Mouse (Mus musculus): ENCODE data around the gene Clptm1. TPM values are rescaled to one million over a fixed set of nuclear protein-coding genes. Genes with fewer than 3 reads are reported as not detected.

The Clptm1 gene
- total RNA-seq, 4 experiments from 2014 or later = 49.6 to 55.5 (median 51.0) TPM

DNA sequence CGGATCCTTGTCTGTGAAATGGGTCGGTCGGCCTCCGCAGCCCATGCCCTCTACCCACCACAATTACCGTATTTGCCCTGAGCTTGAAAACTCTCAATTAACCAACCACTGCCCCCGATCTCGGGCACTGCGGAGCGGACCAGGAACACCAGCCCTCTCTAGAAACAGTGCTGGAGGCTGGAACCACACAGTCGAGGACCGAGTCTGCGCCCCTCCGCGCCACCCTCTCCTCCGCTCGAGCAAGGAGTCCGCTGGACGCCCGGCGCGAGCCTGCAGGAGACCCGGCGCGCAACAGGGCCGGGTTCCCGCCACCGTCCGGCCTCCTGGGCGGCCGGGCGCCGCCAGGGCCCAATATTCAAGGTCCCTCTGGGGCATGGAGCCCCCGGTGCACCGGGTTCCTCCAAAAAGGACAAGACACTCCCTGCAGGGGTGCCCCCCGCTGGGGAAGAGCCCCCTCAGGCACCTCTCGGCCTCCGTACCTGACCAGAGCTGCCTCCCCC lies 328 bp downstream of the Clptm1 start:
- DNase-seq (ENCODE audit: low spot score in 2 of 2) = no peak

DNA sequence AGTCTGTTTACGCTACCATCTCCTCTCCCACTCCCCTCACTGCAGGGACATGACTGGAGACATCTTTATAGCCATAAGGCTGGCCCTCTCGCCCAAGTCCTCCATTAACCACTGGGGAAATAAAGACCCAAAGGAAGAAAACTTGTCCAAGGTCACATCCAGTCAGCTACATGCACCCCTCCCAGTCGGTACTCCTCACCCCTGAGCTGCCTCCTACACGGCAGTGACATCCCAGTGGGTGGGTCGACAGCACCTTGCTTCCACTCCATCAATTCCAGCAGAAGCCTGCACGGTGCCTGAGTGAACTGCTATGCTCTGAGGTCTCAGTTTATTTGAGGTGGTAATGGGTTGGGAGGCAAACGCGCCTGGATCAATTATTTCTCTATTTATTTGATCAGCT lies 893 bp downstream of the Clptm1 start:
- no peak for DNase-seq (ENCODE audit: low spot score in 2 of 2)

DNA sequence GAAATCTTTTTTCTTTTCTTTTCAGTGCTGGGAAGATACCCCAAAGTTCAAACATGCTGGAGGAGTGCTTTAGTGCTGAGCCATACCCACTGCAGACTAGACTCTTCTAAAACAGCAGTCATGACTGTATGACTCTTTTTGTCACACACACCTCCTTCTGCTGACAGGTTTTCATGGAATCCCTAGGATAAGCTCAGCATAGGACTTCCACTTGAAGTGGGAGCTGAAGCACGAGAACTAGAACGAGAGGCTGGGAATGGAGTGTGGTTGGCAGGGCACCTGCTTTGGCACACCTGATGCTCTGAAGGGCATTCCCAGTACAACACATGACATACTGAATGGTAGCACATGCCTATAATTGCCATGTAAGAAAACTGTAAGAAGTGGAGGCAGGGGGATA lies 12.2 kb downstream of the Clptm1 start:
- DNase-seq (ENCODE audit: low spot score in 2 of 2) = no peak

DNA sequence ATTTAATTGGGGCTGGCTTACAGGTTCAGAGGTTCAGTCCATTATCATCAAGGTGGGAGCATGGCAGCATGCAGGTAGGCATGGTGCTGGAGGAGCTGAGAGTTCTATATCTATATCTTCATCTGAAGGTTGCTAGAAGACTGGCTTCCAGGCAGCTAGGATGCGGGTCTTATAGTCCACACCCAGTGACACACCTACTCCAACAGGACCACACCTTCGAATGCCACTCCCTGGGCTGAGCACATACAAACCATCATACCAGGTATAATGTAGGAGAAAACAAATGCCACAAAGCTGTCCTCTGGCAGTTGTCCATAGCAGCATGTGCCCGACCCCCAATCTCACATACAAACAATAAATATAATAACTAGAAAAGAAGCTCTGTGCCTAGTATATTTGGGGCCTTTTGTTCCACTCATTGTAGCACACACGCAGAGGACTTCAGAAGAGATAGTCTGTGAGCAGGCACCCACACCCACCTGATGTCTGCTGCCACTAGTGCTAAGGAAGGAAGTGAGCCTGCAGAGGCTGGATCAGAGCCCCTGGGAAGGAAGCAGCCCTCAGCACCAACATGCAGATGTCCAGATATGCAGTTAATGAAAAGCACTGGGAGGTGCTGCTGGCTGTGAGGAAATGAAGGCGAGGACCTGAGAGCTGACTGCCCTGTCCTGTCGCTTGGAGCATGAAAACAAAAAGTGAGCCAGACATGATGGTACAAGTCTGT lies 13.6 kb downstream of the Clptm1 start:
- DNase-seq (ENCODE audit: low spot score in 2 of 2) = no peak

DNA sequence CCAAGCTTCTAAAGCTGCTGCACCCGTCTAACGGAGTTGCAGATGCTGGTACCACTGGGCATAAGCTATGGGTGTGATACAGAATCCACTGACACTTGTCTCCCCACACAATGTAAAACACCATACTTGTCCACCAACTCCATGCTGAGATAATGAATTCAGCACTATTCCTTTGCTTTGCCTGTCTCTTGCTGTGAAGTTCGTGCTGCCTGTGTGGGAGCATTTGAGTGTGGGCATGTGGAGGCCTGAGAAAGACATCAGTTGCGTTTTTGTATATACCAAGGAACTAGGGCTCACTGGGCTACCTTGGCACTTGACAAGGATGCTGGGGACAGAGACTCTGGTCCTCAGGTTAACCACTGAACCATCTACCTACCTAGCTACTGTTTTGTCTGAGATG lies 23.6 kb downstream of the Clptm1 start:
- DNase-seq (ENCODE audit: low spot score in 2 of 2) = no peak

DNA sequence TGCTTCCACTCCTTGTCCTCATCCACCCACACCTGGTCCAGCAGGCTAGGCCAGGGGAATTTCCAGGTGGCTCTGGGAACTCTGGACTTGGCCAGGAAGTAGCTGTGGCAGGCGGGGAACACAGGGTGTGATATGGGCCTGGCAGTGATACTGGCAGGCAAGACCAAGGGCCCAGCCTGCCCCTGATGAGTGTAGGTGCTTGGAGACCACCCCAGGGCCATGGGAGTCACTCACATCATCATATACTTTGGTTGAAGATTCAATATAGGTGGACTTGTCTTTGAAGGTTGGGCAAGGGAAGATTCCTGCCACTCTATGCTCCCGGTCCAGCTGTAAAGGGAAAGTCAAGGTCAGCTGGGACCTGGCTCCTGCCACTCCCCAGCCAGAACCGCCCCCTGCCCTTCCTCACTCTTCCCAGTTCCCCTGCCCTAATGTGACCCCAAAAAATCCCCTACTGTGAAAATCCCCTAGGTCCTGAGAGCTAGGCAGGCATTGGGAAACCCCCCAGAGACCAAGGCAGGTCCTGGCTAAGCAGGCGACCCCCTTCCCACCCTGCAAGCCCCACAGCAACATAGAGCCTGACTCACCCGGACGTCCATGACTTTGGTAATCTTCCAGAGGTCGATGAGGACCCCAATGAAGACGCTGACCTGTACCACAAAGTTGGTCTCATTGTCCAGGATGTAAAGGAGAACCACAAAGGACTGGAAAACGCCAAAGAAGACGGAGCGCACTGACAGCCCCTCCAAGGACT lies 29.6 kb downstream of the Clptm1 start:
- no peak for DNase-seq (ENCODE audit: low spot score in 2 of 2)

DNA sequence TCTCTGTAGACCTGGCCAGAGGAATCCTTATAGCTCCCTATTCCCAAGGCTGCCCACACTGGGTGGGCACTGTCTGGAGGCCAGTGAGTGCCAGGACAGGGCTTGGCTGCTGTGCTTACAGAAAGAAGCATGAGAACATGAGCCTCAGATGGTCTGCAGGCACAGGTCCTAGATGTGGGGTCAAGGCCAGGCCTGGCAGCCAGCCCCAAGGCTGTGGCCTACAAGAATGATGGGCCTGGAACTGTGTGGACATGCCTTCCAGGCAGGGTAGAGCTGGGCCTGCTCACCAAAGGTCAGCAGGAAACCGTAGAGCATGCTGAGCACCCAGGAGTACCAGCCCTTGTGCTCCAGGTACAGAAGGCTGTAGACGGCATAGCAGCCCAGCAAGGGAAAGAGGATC lies 30.2 kb downstream of the Clptm1 start:
- DNase-seq (ENCODE audit: low spot score in 2 of 2) = peak; percentile 64 to 72

DNA sequence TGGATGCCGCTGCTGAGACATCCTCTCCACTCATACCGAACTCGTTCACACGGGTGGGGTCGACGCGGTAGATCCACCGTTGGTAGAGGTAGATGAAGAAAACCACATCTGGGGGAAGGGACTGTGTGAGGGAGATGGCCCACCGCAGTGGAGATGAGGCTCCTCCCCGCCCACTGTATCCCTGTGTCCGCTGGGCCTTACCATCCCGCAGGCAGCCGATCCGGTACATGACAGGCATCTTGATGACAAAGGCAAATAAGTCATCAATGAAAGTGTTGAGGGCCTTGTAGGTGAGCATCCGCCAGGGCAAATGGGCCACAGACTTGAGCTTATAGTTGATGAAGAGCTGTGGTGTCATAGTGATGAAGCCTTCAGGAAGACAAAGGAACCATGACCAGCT lies 31.0 kb downstream of the Clptm1 start:
- no peak for DNase-seq (ENCODE audit: low spot score in 2 of 2)

DNA sequence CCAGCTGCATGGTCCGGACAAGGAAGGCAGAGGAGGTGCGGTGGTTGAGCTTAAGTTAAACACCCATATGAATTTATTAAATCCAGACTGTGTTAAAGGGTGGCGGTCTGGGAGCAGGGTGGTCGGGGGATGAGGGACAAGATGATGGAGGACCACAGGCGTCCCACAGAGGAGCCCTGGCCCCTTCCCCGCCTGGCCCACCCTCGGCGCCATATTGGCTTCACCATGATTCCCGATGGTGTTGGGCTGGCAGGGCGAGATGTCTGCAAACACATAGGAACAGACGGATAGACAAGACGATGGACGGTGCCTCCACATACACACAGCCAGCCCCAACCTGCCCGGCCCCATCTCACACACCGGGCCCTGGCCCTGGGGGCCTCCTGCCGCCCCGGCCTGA lies 31.6 kb downstream of the Clptm1 start:
- DNase-seq (ENCODE audit: low spot score in 2 of 2) = no peak

DNA sequence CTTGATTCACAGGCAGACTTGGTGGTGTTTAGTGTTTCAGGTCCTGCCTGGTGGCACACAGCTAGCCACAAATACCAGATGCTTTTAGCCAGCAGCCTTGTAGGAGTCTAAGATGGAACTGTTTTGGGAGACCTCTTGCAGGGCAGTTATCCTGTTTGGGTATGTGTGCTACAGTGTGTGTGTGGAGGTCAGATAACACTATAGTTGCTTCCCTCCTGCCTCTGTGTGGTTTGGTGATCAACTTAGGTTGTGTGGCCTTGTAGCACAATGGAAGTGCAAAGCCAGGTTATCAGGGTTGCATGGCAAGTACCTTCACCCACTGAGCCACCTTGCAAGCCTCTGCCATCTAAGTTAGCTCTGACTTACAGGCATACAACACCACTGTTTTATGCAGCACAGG lies 32.1 kb downstream of the Clptm1 start:
- no peak for DNase-seq (ENCODE audit: low spot score in 2 of 2)

DNA sequence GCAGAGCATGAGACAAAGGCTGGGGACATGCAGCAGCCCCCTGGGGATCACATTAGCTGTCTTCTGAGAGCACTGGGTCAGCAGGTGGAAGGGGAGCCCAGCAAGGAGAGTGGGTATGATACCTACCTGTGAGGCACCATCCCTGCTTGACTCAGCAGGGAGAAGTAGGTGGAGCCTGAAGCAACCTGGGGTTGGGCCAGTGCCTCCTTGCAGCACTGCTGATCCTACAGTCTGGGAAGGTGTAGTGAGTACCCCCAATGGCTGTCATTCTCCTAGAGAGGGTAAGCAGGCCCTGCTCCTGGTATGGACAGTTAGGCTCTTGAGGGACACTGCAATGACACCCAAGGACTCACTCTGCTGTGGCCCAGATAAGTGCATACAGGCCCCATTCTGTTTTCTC lies 32.6 kb downstream of the Clptm1 start:
- no peak for DNase-seq (ENCODE audit: low spot score in 2 of 2)

DNA sequence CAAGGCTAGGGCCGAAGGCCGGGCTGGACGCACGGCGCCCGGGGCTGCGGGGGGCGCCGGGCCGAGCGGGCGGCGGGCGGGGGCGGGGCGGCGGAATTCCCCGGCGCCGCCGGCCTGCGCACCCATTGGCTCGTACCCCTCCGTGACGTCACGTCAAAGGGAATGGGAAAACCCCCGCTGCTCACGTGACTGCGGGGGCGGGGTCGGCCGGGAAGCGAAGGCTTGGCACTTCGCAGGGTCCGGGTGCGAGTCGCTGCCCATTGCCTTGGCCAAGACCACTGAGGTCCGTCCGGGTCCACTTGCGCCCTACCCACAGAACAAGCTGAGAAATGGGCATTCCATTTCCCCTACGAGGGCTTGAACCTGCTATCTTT lies 35.5 kb downstream of the Clptm1 start, which contains the start of gene Relb:
Gene Relb (minus strand): TSS at position 78 of the 374 bp plus-strand sequence.
- DNase-seq (ENCODE audit: low spot score in 2 of 2) = peak; percentile 82 to 86

DNA sequence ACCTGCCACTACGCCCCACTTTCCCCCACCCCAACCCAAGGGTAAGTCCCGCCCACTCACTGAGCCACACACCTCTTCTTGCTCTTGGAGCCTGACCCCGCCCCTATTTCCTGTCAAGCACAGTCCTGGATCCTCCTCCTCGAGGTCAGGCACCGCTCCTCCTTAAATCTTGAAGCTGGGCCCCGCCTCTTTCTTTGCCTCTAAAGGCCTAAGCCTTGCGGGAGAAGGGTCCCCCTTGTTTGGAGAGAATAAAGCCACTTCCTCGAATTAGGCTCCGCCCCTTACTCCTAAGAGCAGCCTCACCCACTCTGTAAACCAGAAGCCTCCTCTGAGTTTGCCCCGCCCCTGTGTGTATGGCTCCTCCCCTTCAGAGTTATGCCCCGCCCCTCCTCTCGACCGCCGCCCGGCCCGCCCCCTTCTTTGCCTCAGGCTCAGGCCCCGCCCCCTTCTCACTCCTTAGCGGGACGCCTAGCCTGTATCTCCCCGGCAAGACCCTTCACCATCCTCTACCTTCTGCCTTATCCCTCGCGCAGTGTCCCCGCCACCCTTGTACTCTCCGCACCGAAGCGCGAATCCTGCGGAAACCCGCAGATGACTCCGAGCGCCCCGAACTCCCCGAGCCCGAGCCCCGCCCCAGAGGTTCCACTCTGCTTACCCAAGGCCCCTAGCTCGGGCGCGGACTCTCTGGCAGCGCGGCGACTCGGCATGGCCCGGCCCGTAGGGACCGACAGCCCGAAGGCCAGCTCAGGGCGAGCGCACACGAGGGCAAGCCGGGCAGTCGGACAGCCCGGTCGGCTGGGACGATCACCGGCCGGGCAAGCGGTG lies 36.1 kb downstream of the Clptm1 start:
- peak; percentile 95 to 97 for DNase-seq (ENCODE audit: low spot score in 2 of 2)

DNA sequence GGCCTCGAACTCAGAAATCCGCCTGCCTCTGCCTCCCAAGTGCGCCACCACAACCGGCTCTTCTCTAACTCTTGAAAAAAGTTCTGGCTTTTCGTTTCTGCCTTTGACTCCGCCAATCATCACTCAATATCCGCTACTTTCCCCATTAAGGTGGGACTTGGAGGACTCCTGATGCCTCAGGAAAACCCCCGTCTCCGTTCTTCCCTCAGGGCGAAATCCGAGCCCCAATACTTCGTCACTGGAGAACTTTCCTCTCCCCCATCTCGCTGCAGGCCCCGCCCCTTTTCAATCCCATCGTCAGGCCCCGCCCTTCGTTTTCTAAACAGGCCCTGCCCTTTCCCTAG lies 36.7 kb downstream of the Clptm1 start:
- DNase-seq (ENCODE audit: low spot score in 2 of 2) = no peak

DNA sequence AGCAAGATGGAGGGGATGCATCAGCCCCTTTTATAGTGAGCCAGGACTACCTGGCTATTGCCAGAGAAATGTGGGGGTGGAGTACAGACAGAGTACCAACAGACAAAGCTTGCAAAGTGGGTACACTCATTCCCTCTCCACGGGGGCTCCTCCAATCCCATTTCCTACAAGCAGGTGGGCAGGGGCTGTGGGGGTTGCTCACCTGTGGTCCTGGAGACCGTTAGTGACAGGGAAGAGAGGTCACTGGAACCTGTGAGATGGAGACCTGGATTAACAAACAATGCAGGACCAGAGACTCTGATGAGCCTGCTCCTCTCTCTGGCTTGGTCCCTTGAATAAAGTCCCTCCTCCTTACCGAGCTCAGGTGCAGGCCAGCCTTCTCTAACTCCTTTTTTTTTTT lies 37.1 kb downstream of the Clptm1 start:
- DNase-seq (ENCODE audit: low spot score in 2 of 2) = no peak

DNA sequence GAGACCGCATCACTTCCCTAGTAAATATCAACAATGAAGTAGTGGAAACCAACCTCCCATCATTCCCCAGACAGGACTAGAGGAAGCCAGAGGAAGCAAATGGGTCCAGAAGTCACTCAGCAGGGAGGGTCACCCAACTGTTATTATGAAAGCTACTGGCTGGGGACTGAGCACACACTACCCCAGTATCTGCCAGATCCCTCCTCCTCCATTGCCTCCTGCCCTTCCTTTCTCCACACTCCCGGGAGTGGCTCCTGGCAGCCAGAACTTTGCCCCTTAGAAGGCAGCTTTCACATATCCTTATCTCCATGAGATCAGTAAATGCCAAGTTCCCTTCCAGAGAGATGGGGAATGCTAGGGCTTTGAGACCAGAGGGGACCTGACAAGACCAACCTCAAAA lies 41.4 kb downstream of the Clptm1 start:
- DNase-seq (ENCODE audit: low spot score in 2 of 2) = no peak

DNA sequence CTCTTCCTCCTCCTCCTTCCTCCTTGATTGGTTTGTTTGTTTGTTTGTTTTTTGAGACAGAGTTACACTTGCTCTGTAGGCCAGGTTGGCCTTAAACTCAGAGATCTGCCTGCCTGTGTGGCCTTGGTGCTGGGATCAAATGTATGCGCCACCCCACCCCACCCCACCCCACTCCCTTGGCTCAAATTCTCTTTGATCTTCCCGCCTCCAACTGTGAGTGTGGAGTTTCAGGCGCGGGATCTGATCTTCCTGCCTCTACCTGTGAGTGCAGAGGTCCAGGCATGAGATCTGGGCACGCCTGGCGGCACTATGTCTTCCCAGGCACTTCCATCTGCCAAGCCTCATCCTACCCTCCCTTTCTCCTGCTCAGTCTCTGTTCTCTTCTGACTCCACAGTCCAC lies 42.6 kb downstream of the Clptm1 start:
- no peak for DNase-seq (ENCODE audit: low spot score in 2 of 2)

DNA sequence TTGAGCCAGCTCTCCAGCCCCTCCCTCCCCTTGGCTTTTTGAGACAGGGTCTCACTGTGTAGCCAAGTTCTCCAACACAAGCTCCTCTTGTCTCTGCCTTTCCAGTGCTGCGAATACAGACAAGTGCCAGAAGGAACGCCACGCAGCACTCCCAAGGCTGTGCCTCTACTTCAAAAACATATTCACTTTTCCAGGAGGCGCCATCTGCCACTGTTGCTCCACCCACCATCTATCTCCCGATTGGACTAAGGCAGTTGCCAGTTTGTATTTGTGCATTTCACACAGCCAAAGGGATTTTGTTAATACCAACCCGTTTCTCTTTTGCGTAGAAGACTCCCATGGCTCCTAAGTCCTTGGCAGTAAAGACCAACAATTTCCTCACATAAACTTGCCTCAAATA lies 44.0 kb downstream of the Clptm1 start:
- DNase-seq (ENCODE audit: low spot score in 2 of 2) = no peak

DNA sequence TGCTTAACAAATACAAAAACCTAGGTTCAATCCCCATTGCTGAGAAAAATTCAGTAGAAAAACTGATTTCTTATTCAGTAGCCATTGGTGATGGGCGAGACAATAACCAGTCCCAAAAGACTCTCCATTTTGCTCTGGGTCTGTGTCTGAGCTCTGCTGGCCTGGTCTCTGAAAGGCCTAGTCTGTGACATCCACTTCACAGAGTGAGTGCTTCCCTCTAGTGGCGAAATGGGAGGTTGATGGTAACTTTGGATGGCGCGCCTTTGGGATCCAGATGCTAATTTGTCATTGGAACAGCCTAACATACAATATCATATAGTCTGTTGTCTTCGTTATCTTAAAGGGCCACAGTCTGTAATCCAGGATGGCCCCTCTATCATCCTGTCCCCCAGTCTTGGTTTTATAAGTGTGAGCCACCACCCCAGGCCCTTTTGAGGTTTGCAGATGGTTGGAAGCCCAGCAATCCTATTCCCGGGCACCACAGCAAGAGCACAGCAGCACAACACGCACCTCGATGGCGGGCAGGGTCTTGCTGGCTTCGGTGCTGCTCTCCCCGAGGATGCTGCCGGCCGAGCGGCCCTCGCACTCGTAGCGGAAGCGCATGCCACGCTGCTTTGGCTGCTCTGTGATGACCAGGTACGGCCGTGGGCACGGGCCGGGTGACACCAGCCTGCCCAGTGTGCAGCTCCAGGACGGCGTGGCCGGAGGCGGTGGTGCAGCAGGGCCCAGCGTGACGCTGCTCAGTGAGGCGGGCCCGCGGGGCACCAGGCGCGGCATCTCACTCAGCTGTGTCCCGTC lies 45.6 kb downstream of the Clptm1 start:
- DNase-seq (ENCODE audit: low spot score in 2 of 2) = peak; percentile 35 to 39

DNA sequence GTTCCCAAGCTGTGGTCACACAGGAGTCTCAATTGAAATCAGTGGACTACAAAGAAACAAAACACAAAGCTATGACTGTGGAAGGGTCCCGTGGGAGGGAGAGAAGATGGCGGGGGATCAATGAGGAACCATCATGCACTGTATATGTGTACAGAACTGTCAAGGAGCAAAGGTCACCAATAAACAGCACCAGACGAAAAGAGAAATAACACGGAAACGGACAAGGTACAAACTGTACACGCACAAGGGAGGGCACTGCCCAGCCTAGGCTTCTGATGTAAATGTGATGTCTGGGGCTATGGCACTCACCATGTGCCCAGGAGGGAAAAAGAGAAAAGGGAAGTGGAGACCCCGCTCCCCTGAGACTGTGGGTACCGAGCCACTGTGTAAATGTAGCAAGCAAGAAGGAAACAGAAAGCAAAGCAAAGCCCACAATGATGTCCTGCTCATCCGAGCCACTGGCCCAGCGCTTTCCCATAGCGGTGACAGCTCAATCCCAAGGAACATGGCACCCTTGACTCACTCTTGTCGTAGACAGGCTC lies 49.7 kb downstream of the Clptm1 start:
- no peak for DNase-seq (ENCODE audit: low spot score in 2 of 2)

DNA sequence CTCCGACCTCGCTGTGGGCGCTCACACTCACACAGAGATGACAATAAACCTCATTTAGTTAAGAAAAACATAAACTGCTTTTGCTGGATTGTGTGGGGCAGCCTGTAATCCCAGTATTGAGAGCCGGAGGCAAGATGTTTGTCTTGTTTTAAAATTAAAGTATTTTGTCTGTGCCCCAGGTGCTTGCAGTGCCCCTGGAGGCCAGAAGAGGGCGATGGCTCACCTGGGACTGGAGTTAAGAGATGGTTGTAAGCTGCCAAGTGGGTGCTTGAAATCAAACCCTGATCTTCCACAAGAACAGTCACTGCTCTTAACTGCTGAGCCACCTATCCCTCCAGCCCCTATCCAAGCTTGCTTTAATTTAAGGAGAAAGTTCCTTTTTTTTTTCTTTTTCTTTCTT lies 53.9 kb downstream of the Clptm1 start:
- no peak for DNase-seq (ENCODE audit: low spot score in 2 of 2)
